Mouse (Mus musculus): ENCODE measurements around the gene Men1. TPM values are rescaled to one million over a fixed set of nuclear protein-coding genes. Genes with fewer than 3 reads are reported as not detected.
A peak's percentile ranks its signal among the peaks of the same experiment; 100 is the strongest.

The Men1 gene
- total and polyA plus RNA-seq, 3 experiments, result 24.9 to 67.8 (median 42.9) TPM

DNA sequence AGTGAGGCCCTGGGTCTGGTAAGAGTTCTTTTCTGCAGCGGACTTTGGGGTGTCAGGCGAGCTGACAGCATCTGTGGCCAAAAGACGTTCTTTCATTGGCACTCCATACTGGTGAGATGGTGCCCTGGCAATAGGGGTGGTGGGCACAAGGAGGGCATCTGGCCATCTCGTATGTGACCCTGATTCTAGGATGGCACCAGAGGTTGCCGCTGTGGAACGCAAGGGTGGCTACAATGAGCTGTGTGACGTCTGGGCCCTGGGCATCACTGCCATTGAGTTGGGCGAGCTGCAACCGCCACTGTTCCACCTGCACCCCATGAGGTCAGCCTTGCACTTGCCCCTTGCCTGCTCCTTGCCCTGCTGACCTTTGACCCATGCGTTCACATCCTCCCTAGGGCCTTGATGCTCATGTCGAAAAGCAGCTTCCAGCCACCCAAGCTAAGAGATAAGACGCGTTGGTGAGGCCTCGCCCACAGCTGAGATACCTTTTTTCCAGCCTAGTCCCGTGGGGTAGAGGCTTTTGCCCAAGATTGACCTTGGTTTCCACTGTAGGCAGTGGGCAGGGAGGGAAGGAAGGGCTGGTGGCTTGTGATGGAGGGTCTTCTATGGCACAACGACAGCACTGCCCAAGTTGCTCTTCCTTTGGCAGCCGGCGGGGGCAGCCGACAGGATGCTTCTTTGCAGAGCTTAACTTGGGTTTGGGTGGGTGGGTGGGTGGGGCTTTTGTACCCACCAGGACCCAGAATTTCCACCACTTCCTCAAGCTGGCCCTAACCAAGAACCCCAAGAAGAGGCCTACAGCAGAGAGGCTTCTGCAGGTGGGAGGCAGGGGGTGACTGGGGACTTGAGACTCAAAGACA, 8.5 kb downstream of the Men1 start:
- in situ Hi-C loops (cut with MboI; ENCODE audit: low pct_ligation_motif_present, low pct_unique_long_range_greater_than_20kb, low sequenced_read_pairs), result no loop called here
- H3K9ac ChIP-seq (ENCODE audit: insufficient read depth, low read depth), result peak overlapping the region; percentile 81; the same call in 1 of the 2 replicates
- DNase-seq (ENCODE audit: extremely low read depth), result no peak
- H3K27ac ChIP-seq (ENCODE audit: insufficient read depth, low read depth), result peak overlapping the region; percentile 77; the same call in 1 of the 2 replicates
- H3K27me3 ChIP-seq (replicated peaks), result no peaks in the 10 kb centered on the region
- H3K4me2 ChIP-seq (ENCODE audit: insufficient read depth, low read depth, poor library complexity, severe bottlenecking), result 0 out of 2 replicates have a peak overlapping the region, but pooled peaks have one; percentile 90
- TF ChIP-seq CHD1 (IDR thresholded peaks at IDR 0.05; ENCODE audit: low read depth, low read length) (no peak), CTCF (conservative IDR thresholded peaks at IDR 0.05 in 1 of 2, IDR thresholded peaks at IDR 0.05 in 1 of 2; ENCODE audit: low read depth in 2 of 2, low read length in 2 of 2) (peak in 1 of 2 experiments; percentile 11; a peak in 1 of 4 replicates), USF2 (conservative IDR thresholded peaks at IDR 0.05; ENCODE audit: low read depth, low read length) (no peak), MAX (IDR thresholded peaks at IDR 0.05; ENCODE audit: low read length) (no peak)
- H3K9me3 ChIP-seq (replicated peaks; ENCODE audit: low read length), result no peaks in the 10 kb centered on the region
- dilution Hi-C loops (cut with MboI; ENCODE audit: extremely low pct_ligation_motif_present, extremely low pct_unique_long_range_greater_than_20kb, low sequenced_read_pairs), result no loop called here
- peaks cover 16% of the 10 kb centered on the region for H3K79me2 ChIP-seq (replicated peaks; ENCODE audit: control insufficient read depth, extremely low read depth, insufficient read depth, poor library complexity, severe bottlenecking)
- H3K36me3 ChIP-seq (replicated peaks in 1 of 2; ENCODE audit: control insufficient read depth in 1 of 2, insufficient read depth in 1 of 2, low read length in 1 of 2), result peaks cover 63 to 73% of the 10 kb centered on the region in 2 experiments
- H3K4me1 ChIP-seq (ENCODE audit: control insufficient read depth in 1 of 2, insufficient read depth in 2 of 2), result peaks cover 28 to 72% of the 10 kb centered on the region in 2 experiments
- peak overlapping the region in 2 of 3 experiments; percentile 22 to 75 for H3K4me3 ChIP-seq (replicated peaks in 1 of 3; ENCODE audit: low read depth in 2 of 3, low read length in 2 of 3, poor library complexity in 1 of 3)

DNA sequence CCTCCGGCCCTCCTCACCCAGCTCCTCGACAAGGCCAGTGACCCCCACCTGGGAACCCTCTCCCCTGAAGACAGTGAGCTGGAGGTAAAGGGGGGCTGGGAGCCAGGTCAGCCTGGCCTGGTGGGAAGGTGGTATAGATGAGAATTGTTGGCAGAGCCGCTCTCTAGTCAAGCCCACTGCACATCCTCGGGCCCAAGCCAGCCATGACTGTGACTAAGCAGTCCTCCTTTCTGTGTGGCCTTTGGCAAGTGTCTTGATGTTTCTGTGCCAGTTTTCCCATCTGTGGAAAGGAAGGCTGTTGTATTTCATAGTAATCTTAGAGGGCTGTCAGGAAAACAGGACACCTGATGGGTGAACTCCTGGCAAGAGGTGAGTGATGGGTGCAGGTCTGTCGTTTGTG, 9.2 kb downstream of the Men1 start:
- Histone ChIP-seq H3K79me2 (replicated peaks; ENCODE audit: control insufficient read depth, extremely low read depth, insufficient read depth, poor library complexity, severe bottlenecking) (peaks cover 10% of the 10 kb centered on the region; the same call in 1 of the 2 replicates), H3K4me1 (ENCODE audit: control insufficient read depth in 1 of 2, insufficient read depth in 2 of 2) (peaks cover 25 to 72% of the 10 kb centered on the region in 2 experiments), H3K9ac (ENCODE audit: insufficient read depth, low read depth) (no peak overlapping the region), H3K27me3 (replicated peaks) (no peaks in the 10 kb centered on the region), H3K36me3 (replicated peaks in 1 of 2; ENCODE audit: control insufficient read depth in 1 of 2, insufficient read depth in 1 of 2, low read length in 1 of 2) (peaks cover 62 to 73% of the 10 kb centered on the region in 2 experiments), H3K4me2 (ENCODE audit: insufficient read depth, low read depth, poor library complexity, severe bottlenecking) (no peak overlapping the region), H3K9me3 (replicated peaks; ENCODE audit: low read length) (no peaks in the 10 kb centered on the region), H3K27ac (ENCODE audit: insufficient read depth, low read depth) (no peak overlapping the region), H3K4me3 (replicated peaks in 1 of 3; ENCODE audit: low read depth in 2 of 3, low read length in 2 of 3, poor library complexity in 1 of 3) (no peak overlapping the region)
- TF ChIP-seq GABPA (IDR thresholded peaks at IDR 0.05; ENCODE audit: insufficient replicate concordance, low read depth, low read length) (no peak), NELFE (IDR thresholded peaks at IDR 0.05; ENCODE audit: low read depth, low read length) (no peak), JUND (conservative IDR thresholded peaks at IDR 0.05; ENCODE audit: low read depth, low read length) (no peak), EP300 (IDR thresholded peaks at IDR 0.05; ENCODE audit: low read length) (no peak), IRF4 (IDR thresholded peaks at IDR 0.05; ENCODE audit: low read depth, low read length) (no peak), MEF2A (IDR thresholded peaks at IDR 0.05; ENCODE audit: borderline replicate concordance, low read depth, low read length) (no peak), USF2 (conservative IDR thresholded peaks at IDR 0.05; ENCODE audit: low read depth, low read length) (no peak), E2F4 (IDR thresholded peaks at IDR 0.05; ENCODE audit: insufficient replicate concordance, low read depth, low read length) (no peak), CTCF (conservative IDR thresholded peaks at IDR 0.05 in 1 of 2, IDR thresholded peaks at IDR 0.05 in 1 of 2; ENCODE audit: low read depth in 2 of 2, low read length in 2 of 2) (no peak), MYC (IDR thresholded peaks at IDR 0.05; ENCODE audit: low read depth, low read length) (no peak), RAD21 (IDR thresholded peaks at IDR 0.05; ENCODE audit: low read depth, low read length) (no peak)
- dilution Hi-C loops (cut with MboI; ENCODE audit: extremely low pct_ligation_motif_present, extremely low pct_unique_long_range_greater_than_20kb, low sequenced_read_pairs) (no loop called here), in situ Hi-C loops (cut with MboI; ENCODE audit: low pct_ligation_motif_present, low pct_unique_long_range_greater_than_20kb, low sequenced_read_pairs) (no loop called here)
- no peak for DNase-seq (ENCODE audit: extremely low read depth)
